Mouse (Mus musculus): ENCODE measurements around the gene Glt28d2. TPM values are rescaled to one million over a fixed set of nuclear protein-coding genes. Genes with fewer than 3 reads are reported as not detected.

Gene Glt28d2
- total RNA-seq, 4 experiments from 2014 or later, result 1.9 to 3.7 (median 2.8) TPM

- no peak for DNase-seq
Observed at GRCm38 (mm10) chr3:85863996-85864395, 23.3 kb downstream of the Glt28d2 start.

- DNase-seq, result no peak
Observed at GRCm38 (mm10) chr3:85862886-85863285, 24.4 kb downstream of the Glt28d2 start.

DNA sequence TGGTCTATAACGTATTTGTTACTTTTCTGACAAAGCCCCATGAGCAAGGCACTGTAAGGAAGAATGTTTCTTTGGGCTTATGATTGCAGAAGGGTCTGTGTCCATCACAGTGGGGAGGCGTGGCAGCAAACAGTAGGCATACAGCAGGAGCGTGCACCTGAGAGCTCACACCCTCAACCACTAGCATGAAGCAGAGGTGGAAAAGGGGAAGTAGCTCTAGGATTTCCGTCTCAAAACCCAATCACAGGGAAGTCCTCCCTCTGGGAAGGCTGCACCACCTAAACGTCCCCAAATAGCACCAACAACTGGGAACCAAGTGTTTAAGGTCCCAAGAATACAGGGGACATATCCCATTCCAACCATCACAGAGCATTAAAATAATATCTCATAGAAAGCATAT is 26.3 kb downstream of the Glt28d2 start:
- DNase-seq, result no peak

DNA sequence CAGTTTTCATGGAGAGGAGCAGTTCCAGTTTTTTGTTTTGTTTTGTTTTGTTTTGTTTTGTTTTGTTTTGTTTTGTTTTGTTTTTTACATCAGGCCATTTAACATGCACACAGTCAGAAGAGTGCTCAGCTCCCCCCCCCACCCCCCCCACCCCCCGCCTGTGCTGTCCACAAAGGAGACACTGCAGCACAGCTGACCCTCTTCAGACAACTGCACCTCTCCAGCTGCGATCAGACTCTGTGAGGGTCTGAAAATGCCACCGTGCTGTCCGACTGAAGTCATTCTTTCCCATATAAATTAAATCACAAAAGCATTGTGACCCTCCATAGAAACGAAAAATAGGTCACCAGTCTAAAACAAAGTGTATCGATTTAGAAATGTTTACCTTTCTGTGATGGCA is 28.0 kb downstream of the Glt28d2 start:
- no peak for DNase-seq

DNA sequence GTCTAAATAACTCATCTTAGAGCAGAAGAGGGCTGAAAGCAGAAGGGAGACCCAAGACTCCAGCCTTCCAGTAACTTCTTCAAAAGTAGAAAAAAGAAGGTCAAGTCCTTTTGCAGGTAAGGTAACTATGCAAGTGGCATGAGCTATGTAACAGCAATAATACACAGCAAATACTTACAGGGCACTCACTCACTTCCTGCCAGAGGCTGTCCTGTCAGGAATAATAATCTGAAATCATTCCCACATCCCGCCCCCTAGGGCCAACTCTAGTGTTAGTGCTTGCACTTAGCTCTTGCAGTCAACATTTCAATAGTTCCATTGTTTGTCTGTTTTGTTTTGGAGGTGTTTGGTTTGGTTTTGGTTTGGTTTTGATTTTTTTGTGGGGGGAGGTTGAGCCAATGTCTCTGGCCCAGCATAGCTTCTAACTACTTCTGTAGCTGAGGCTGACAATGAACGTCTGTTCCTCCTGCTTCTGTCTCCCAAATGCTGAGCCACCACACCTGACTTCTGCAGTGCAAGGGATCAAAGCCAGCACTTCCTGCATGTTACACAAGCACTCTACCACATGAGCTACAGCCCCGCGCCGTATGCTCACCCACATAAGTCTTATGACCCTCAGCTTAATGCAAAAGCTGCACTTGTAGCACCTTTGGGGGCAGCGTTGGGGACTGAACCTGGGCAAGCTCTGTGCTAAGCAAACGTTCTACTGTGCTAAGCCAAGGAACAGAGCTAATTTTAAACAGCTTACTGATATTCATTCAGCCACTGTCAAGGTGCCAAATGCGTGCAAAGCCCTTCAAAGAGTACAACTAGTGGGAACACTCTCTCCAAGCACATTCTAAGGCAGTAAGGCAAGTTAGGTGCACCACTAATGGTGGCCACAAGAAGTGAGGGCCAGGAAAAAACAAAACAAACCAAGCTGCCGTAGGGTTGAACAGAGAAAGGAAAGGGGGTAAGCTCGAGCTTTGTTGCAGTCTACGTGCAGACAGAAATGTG is 28.9 kb downstream of the Glt28d2 start:
- DNase-seq, result no peak

GRCm38 (mm10) chr3:85857083-85857482 is 30.2 kb downstream of the Glt28d2 start:
- DNase-seq, result no peak

DNA sequence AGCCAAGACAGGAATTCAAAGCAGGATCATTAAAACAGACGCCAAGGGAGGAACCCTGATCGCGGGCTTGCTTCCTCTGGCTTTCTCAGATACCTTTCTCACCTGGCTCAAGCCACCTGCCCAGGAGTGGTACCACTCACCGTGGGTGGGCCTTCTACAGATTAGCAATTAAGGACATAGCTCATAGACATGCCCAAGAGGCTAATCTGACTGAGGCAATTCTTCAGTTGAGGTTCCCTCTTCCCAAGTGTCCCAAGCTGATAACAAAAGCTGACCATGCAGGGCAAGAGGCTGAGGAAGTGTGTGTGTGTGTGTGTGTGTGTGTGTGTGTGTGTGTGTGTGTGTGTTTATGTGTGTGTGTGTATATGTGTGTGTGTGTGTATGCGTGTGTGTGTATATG is 31.4 kb downstream of the Glt28d2 start:
- no peak for DNase-seq

DNA sequence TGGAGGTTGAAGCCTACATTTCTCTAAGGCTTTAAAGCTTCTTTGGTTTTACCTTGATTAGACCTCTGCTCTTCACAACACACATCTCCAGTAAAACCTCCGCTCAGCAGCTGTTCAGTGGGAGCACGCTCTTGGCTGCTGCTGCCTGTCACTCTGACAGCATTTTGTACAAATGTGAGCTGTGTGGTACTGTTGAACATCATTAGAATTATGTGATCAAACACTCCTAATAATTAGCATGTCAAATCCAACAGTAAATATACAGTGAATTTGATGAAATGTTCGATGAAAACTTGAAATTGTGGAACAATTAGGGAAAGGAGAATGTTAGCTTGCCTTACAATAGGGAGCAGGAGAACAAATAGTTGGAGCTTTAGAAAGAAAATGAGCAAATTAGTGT is 32.3 kb downstream of the Glt28d2 start:
- no peak for DNase-seq

DNA sequence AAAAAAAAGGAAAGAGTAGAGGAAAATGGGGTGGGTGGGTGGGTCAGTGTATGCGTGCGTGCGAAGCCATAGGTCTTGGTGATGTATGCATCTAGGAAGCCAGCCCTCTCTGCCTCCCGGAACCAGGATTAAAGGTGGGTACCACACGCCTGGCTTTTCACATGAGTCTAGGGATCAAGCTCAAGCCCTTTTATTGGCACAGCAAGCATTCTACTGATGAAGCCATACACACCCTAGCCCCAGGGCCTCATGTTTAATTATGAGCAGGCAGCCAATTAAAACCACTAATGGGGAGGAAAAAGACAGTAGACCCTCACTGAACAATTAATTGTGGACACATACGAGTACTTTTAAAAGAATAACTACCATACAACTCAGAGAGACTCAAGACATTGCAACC is 33.2 kb downstream of the Glt28d2 start:
- no peak for DNase-seq

DNA sequence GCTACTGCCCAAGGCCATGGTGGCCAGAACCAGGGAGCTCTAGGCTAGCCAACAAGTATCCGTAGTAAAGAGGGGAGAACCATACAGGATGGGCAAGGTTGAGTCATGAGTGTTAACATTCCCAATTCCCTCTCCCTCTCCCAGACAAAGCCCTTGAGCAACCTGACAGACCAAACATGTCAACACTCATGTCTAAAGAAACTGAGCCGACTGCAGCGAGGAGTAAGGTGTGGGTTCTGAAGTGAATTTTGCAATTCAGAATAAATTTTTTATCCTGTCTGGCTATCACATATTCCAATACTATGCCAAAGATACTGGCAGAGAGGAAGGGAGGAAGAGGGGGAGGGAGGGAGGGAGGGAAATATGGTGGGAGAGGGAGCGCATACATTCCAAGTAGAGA is 33.6 kb downstream of the Glt28d2 start:
- no peak for DNase-seq

- DNase-seq, result no peak
Observed at GRCm38 (mm10) chr3:85850079-85850478, 37.2 kb downstream of the Glt28d2 start.

- DNase-seq, result no peak
Observed at GRCm38 (mm10) chr3:85846316-85846715, 41.0 kb downstream of the Glt28d2 start.

DNA sequence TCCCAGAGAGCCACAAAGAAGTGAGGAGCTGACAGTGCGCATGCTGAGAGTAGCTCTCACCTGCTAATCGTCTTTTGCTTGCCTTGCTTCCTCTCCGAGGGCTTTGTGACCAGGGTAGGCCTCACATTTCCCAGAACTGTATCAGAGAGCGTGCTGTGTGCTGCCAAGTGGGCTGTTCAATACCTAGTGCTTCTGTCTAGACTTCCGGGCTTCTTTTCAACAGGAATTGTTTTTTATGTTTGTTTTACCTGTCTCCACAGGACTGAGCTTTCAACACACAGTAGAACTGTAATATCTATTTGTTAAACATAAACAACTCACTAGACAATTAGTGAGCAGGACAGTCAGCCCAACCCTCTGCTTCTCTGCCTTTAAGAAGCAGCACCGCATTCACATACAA is 42.0 kb downstream of the Glt28d2 start:
- DNase-seq, result no peak

- DNase-seq, result no peak
Observed at GRCm38 (mm10) chr3:85842881-85843218, 44.5 kb downstream of the Glt28d2 start.

GRCm38 (mm10) chr3:85842177-85842880 is 45.0 kb downstream of the Glt28d2 start:
- no peak for DNase-seq

- no peak for DNase-seq
Observed at GRCm38 (mm10) chr3:85841454-85842176, 45.7 kb downstream of the Glt28d2 start.

DNA sequence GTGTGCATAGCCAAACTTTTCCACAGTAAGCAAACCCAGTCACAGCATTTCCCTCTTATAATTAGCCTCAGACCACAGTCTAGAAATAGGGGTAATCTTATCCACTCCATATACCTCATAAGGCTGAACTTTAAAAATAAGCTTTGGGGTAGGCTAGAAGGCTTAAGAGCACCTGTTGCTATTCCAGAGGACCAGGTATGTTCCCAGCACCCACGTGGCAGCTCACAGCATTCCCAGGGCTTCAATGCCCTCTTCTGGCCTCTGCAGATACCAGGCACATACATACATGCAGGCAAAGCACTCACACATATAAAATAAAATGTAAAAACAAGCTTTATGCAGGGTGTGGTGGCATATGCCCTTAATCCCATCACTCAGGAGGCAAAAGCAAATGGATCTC is 53.7 kb downstream of the Glt28d2 start:
- DNase-seq, result no peak

- DNase-seq, result no peak
Observed at GRCm38 (mm10) chr3:85832490-85833155, 54.7 kb downstream of the Glt28d2 start.

DNA sequence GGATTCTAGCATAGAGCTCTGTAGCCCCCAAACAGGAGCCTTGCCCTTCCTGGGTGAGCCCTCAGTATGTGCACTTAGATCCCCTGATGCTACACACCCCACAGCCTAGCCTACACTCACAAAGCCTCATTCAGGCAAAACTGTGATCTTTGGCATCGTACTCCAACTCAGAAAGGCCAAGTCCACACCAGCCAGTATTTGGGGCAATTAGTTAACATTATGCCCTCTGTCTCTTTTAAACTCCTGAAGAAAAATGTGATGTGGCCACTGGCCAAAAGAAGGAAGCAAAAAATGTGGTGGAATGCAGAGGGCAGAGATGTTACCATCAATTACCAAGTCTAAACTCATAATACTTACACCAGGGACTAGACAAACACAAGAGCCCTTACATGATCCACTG is 55.5 kb downstream of the Glt28d2 start:
- DNase-seq, result no peak

DNA sequence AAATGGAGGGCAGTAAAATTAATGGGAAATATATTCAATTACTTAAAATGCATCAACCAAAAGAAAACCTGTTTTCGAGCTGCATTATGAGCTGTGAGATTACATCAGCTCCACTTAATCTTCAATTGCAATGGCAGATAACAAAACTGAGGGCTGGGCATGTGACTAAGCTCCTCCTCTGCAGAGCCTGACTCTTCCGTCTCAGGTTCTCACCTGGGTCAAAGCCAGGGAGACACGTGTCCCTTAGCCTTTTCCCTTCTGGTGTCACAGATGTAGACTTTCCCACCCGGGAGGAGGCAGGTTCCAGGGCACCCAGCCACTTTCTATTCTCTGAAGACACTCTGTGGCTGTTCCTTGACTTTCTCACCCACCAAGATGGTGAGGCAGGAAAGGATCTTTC is 58.3 kb downstream of the Glt28d2 start:
- no peak for DNase-seq

- no peak for DNase-seq
Observed at GRCm38 (mm10) chr3:85827815-85828214, 59.5 kb downstream of the Glt28d2 start.

- DNase-seq, result no peak
Observed at GRCm38 (mm10) chr3:85827283-85827682, 60.0 kb downstream of the Glt28d2 start.
